Mouse (Mus musculus) heart, embryonic 13.5 days (tissue): ENCODE data around the gene Pex3. TPM values are rescaled to one million over a fixed set of nuclear protein-coding genes. Genes with fewer than 3 reads are reported as not detected.
A peak's percentile ranks its signal among the peaks of the same experiment; 100 is the strongest.

ENCODE experiments used
- ATAC-seq: fragments of 200-750 bp; cut with Nextera tagmentation; 2 replicates; pipeline ENCODE4 v1.8.0; 2017; ENCODE audit warnings: moderate TSS enrichment; ENCODE audit not compliant: insufficient number of reproducible peaks, low FRiP score, low TSS enrichment; ENCODE audit errors: extremely low read depth
- H3K27ac ChIP-seq: fragments of 300-500 bp; sonication (generic); replicated peaks from 2 replicates; pipeline ENCODE4 v1.5.1; 2015; ENCODE audit warnings: moderate library complexity, mild to moderate bottlenecking, inconsistent platforms
- H3K27me3 ChIP-seq: fragments of 300-500 bp; sonication (generic); replicated peaks from 2 replicates; pipeline ENCODE4 v1.6.1; 2015; ENCODE audit warnings: mild to moderate bottlenecking, inconsistent platforms
- H3K36me3 ChIP-seq: fragments of 300-500 bp; sonication (generic); 2 replicates; pipeline ENCODE4 v1.6.1; 2015; ENCODE audit warnings: mild to moderate bottlenecking, inconsistent platforms
- H3K4me1 ChIP-seq: fragments of 300-500 bp; sonication (generic); 2 replicates; pipeline ENCODE4 v1.6.1; 2015; ENCODE audit warnings: inconsistent platforms
- H3K4me2 ChIP-seq: fragments of 300-500 bp; sonication (generic); 2 replicates; pipeline ENCODE4 v1.6.1; 2015; ENCODE audit warnings: inconsistent platforms, mild to moderate bottlenecking, moderate library complexity
- H3K4me3 ChIP-seq: fragments of 300-500 bp; sonication (generic); 2 replicates; pipeline ENCODE4 v1.5.1; 2015; ENCODE audit warnings: moderate library complexity, mild to moderate bottlenecking, inconsistent platforms
- H3K9ac ChIP-seq: fragments of 300-500 bp; sonication (generic); 2 replicates; pipeline ENCODE4 v1.6.1; 2015; ENCODE audit warnings: inconsistent platforms, mild to moderate bottlenecking, moderate library complexity
- H3K9me3 ChIP-seq: fragments of 300-500 bp; sonication (generic); 2 replicates; pipeline ENCODE4 v1.6.1; 2016; ENCODE audit warnings: inconsistent platforms
- WGBS: fragments of 180-500 bp; shearing (Covaris S2); methylation state at CpG from one replicate; pipeline ENCODE4 v1.1.7; 2015; ENCODE audit warnings: mixed read lengths; 5-methylcytosine and 5-hydroxymethylcytosine counted together
- polyA plus RNA-seq: library from polyadenylated mRNA; unstranded; fragments of >200 nt; fragmentation: Nextera tagmentation; extraction: Ambion mirVana; gene quantifications from 2 replicates; pipeline ENCODE4 v1.2.1, GENCODE M21; 2015

Pex3 gene
- polyA plus RNA-seq, 1 experiment from 2014 or later, result 15.6 TPM

- Histone ChIP-seq H3K27me3 (no peaks in the 10 kb centered on the region), H3K9me3 (no peaks in the 10 kb centered on the region), H3K4me3 (no peak overlapping the region), H3K27ac (no peak overlapping the region), H3K36me3 (no peaks in the 10 kb centered on the region), H3K4me1 (peaks cover 14% of the 10 kb centered on the region), H3K9ac (no peak overlapping the region), H3K4me2 (no peak overlapping the region)
- no peak for ATAC-seq
- WGBS, result 72% methylated on average over 9 of the region's 9 CpGs
Measured at GRCm38 (mm10) chr10:13570697-13571538, 18.0 kb upstream of the Pex3 start.

GRCm38 (mm10) chr10:13569818-13570217 is 16.9 kb upstream of the Pex3 start:
- no peak overlapping the region for H3K9ac ChIP-seq
- H3K27ac ChIP-seq, result no peak overlapping the region
- H3K4me1 ChIP-seq, result peaks cover 17% of the 10 kb centered on the region
- no peak overlapping the region for H3K4me2 ChIP-seq
- H3K4me3 ChIP-seq, result no peak overlapping the region
- no peak for ATAC-seq
- 46% methylated on average over 7 of the region's 7 CpGs for WGBS
- no peaks in the 10 kb centered on the region for H3K9me3 ChIP-seq
- no peaks in the 10 kb centered on the region for H3K27me3 ChIP-seq
- H3K36me3 ChIP-seq, result no peaks in the 10 kb centered on the region

GRCm38 (mm10) chr10:13566393-13566792 is 13.5 kb upstream of the Pex3 start:
- Histone ChIP-seq H3K27ac (no peak overlapping the region), H3K9me3 (no peaks in the 10 kb centered on the region), H3K27me3 (no peaks in the 10 kb centered on the region), H3K36me3 (peaks cover 28% of the 10 kb centered on the region), H3K4me1 (peaks cover 13% of the 10 kb centered on the region), H3K4me3 (no peak overlapping the region), H3K4me2 (no peak overlapping the region), H3K9ac (no peak overlapping the region)
- 54% methylated on average over 13 of the region's 13 CpGs for WGBS
- ATAC-seq, result no peak

DNA sequence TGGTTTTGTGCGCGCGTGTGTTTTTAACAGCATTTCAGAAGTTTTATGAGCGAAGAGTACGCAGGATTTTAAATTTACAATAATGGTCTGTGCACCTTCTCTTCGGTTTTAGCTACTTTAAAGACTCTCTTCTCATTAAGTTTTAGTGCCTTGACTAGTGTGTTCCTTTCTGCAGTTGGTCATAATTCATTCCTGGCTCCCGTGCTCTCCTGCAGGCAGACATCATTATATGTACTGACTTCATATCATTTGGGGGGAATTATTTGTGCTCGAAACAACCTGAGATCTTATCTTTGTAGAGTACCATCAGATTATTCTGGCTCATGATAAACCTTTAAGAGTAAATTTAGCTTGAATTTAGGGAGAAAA is 12.1 kb upstream of the Pex3 start:
- no peaks in the 10 kb centered on the region for H3K27me3 ChIP-seq
- peaks cover 12% of the 10 kb centered on the region for H3K4me1 ChIP-seq
- H3K9me3 ChIP-seq, result no peaks in the 10 kb centered on the region
- H3K9ac ChIP-seq, result peak overlapping the region; percentile 67
- H3K27ac ChIP-seq, result no peak overlapping the region
- peaks cover 42% of the 10 kb centered on the region for H3K36me3 ChIP-seq
- ATAC-seq, result no peak
- WGBS, result 52% methylated on average over 8 of the region's 8 CpGs
- peak overlapping the region; percentile 73 for H3K4me2 ChIP-seq
- H3K4me3 ChIP-seq, result peak overlapping the region; percentile 46

- Histone ChIP-seq H3K9ac (peak overlapping the region; percentile 67), H3K4me3 (peak overlapping the region; percentile 46), H3K36me3 (peaks cover 42% of the 10 kb centered on the region), H3K27me3 (no peaks in the 10 kb centered on the region), H3K27ac (no peak overlapping the region), H3K9me3 (no peaks in the 10 kb centered on the region), H3K4me2 (peak overlapping the region; percentile 73), H3K4me1 (peaks cover 8% of the 10 kb centered on the region; the same call in 1 of the 2 replicates)
- WGBS, result 23% methylated on average over 24 of the region's 24 CpGs
- no peak for ATAC-seq
Measured at GRCm38 (mm10) chr10:13564364-13565079, 11.6 kb upstream of the Pex3 start.

DNA sequence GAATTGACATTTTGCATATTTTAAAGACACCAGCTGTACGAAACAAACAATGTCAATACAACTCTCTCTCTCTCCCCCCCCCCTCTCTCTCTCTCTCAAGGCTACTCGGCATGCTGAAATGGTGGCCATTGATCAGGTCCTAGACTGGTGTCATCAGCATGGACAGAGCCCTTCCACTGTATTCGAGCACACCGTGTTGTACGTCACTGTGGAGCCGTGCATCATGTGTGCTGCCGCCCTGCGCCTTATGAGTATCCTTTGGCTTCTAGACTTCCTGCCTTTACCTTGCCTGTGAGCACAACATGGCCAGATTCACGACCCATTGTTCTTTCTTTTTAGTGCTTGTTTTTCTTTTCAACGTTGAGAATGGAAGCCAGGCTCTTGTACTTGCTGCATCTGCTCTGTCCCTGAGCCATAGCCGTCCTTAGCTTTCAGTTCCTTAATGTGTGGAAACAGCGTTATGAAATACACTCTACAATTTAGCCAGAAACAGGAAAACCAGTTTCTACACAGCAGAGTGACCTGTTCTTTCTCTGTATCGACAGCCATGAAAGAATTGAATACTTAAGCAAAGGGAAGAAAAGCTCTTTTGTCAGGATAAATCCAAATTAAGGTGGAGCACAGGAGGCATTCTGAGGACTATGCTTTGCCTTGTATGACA is 7.2 kb upstream of the Pex3 start:
- Histone ChIP-seq H3K4me2 (no peak overlapping the region), H3K9me3 (no peaks in the 10 kb centered on the region), H3K4me3 (no peak overlapping the region), H3K4me1 (0 out of 2 replicates have a peak, but pooled peaks cover 8% of the 10 kb centered on the region), H3K36me3 (peaks cover 50% of the 10 kb centered on the region), H3K27me3 (no peaks in the 10 kb centered on the region), H3K9ac (no peak overlapping the region), H3K27ac (no peak overlapping the region)
- no peak for ATAC-seq
- 85% methylated on average over 13 of the region's 13 CpGs for WGBS

DNA sequence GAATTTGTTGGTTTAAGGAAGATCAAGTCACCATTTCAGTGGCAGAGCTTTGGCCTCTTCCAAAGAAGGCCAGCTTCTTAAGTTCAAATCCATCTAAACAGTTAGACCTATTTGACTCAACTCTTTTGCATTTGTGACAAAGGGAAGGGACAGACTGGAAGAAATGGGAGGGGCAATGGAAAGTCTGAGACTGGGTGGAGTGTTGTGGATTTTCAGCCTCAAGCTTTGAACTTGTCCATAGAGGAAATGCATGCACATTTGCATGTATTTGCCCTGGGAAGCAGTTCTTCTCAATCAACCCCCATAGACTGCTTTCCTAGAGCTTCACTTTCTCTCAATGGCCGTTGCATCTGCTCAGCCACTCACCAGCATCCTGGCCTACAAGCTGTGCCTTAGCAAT is 1.4 kb upstream of the Pex3 start:
- Histone ChIP-seq H3K4me3 (no peak overlapping the region), H3K36me3 (peaks cover 6% of the 10 kb centered on the region), H3K4me1 (peaks cover 12% of the 10 kb centered on the region), H3K9me3 (no peaks in the 10 kb centered on the region), H3K27ac (no peak overlapping the region), H3K9ac (no peak overlapping the region), H3K4me2 (no peak overlapping the region), H3K27me3 (no peaks in the 10 kb centered on the region)
- ATAC-seq, result no peak
- WGBS, result 94% methylated on average over 1 of the region's 1 CpGs

GRCm38 (mm10) chr10:13553498-13553985 is 600 bp upstream of the Pex3 start:
- no peak for ATAC-seq
- H3K4me2 ChIP-seq, result peak overlapping the region; percentile 85
- H3K4me3 ChIP-seq, result peak overlapping the region; percentile 86
- peak overlapping the region; percentile 85 for H3K27ac ChIP-seq
- no peaks in the 10 kb centered on the region; the same call in 1 of the 2 replicates for H3K36me3 ChIP-seq
- H3K4me1 ChIP-seq, result peaks cover 12% of the 10 kb centered on the region
- no peaks in the 10 kb centered on the region for H3K9me3 ChIP-seq
- no peaks in the 10 kb centered on the region for H3K27me3 ChIP-seq
- WGBS, result 21% methylated on average over 10 of the region's 10 CpGs
- H3K9ac ChIP-seq, result peak overlapping the region; percentile 92

DNA sequence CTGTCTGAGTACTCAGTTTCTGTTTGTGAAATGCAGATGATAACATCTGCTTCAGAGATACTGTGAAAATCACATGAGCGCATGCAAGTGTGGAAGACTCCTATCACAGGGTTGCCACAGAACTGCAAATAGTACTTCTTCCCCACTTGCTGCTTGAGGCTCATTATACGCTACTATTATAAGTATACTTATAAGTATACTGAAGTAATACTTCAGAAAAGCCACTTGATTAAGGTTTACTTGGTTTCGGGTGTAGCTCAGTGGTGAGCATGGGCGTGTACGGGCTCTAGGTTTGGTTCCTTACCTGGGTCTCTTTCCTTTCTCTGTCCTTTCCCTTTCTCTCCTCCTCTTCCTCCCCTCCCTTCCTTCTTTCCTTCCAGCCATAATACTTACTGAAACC is 11.2 kb downstream of the Pex3 start:
- Histone ChIP-seq H3K9me3 (no peaks in the 10 kb centered on the region), H3K4me2 (no peak overlapping the region), H3K36me3 (peaks cover 46% of the 10 kb centered on the region), H3K27me3 (no peaks in the 10 kb centered on the region), H3K9ac (no peak overlapping the region), H3K4me1 (no peaks in the 10 kb centered on the region), H3K4me3 (no peak overlapping the region), H3K27ac (no peak overlapping the region)
- no peak for ATAC-seq
- WGBS, result 92% methylated on average over 5 of the region's 5 CpGs

DNA sequence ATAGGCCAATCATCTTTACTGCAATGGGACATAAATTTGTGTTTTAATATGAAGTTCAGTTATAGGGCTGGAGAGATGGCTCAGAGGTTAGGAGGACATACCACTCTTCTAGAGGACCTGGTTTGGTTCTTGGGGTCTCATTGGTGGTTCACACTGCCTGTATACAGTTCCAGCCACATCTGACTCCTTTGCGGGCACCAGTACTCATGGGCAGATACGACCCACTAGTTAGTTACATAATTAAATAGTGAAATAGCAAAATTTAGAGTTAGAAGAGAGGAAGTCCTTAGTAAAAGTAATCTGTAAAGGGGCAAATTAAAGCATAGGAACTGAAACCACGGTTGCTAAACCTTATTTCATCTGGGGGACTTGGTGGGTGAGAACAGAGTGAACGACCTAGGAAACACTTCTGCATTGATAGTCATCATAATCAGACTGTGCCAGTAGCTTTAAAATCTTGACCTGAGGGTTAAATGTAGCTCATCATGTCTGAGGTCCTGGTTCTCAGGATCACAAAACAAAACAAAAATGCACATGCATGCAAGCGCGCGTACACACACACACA is 13.1 kb downstream of the Pex3 start:
- WGBS, result 88% methylated on average over 7 of the region's 7 CpGs
- Histone ChIP-seq H3K4me2 (no peak overlapping the region), H3K9me3 (no peaks in the 10 kb centered on the region), H3K27me3 (no peaks in the 10 kb centered on the region), H3K4me1 (peaks cover 10% of the 10 kb centered on the region), H3K4me3 (no peak overlapping the region), H3K27ac (no peak overlapping the region), H3K36me3 (peaks cover 45% of the 10 kb centered on the region), H3K9ac (no peak overlapping the region)
- no peak for ATAC-seq

DNA sequence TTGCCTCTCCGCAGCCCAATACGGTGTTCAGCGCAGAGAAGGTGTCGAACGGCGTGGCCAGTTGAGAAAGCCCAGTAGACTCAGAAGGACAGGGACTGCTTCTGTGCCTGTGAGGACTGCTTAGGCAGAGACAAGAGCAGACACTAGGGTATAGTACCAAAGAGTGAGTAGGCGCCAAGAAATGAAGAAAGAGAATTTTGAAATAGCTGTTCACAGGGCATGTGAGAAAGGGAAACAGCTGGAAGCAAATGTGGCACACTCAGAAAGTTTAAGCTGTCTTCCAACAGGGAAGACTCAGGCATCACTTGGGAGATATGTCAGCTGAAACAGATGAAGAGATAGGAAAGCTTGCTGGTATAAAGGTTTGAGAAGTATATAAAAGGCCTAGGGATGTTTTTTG is 16.2 kb downstream of the Pex3 start:
- WGBS, result 93% methylated on average over 7 of the region's 7 CpGs
- no peak overlapping the region for H3K4me3 ChIP-seq

More for the DNA sequence above, 16.2 kb downstream of the Pex3 start:
- peaks cover 44% of the 10 kb centered on the region for H3K36me3 ChIP-seq
- peaks cover 15% of the 10 kb centered on the region for H3K4me1 ChIP-seq
- no peaks in the 10 kb centered on the region for H3K27me3 ChIP-seq
- no peaks in the 10 kb centered on the region for H3K9me3 ChIP-seq
- H3K27ac ChIP-seq, result no peak overlapping the region
- H3K4me2 ChIP-seq, result no peak overlapping the region
- no peak for ATAC-seq
- no peak overlapping the region for H3K9ac ChIP-seq
